Mouse (Mus musculus) heart, adult 2 months (tissue): ENCODE data around the gene Scn10a.

Source experiments
- CTCF ChIP-seq: fragments of 200-600 bp; IDR thresholded peaks from 2 replicates; pipeline ENCODE4 v1.8.1; 2022; ENCODE audit warnings: antibody characterized with exemption, mild to moderate bottlenecking, moderate library complexity
- EP300 ChIP-seq: fragments of 200-500 bp; IDR thresholded peaks from 2 replicates; pipeline ENCODE4 v1.6.1; 2011; ENCODE audit warnings: low read depth, low read length, control low read depth; ENCODE audit not compliant: insufficient read depth

GRCm38 (mm10) chr9:119633475-119633874 is 85.6 kb downstream of the Scn10a start:
- TF ChIP-seq CTCF, result no peak
- TF ChIP-seq EP300, result no peak
